Mouse (Mus musculus) cortical plate, adult 2 months (tissue): ENCODE measurements around the gene Col23a1. TPM values are rescaled to one million over a fixed set of nuclear protein-coding genes. Genes with fewer than 3 reads are reported as not detected.

ENCODE experiments used
- polyA plus RNA-seq: library from polyadenylated mRNA; depleted of rRNA; stranded (reverse); fragments of >200 nt; gene quantifications from 2 replicates; pipeline ENCODE4 v1.2.3, GENCODE M21; 2012; rRNA removed

The Col23a1 gene
- polyA plus RNA-seq, 1 experiment: 7.3 TPM

Other genes starting within 250 kb of the Col23a1 start
- gene Olfr1375, start 241.8 kb upstream of the Col23a1 start, polyA plus RNA-seq: not detected in 2 replicates
- gene Zfp354a, start 230.7 kb upstream of the Col23a1 start, polyA plus RNA-seq: 10.0 and 10.2 TPM in 2 replicates
- not detected in 2 replicates for gene Gm12569, start 69.4 kb upstream of the Col23a1 start, polyA plus RNA-seq
- gene Clk4, start 28.2 kb upstream of the Col23a1 start, polyA plus RNA-seq: 190 and 194 TPM in 2 replicates
- gene BC049762, start 26.9 kb upstream of the Col23a1 start, polyA plus RNA-seq: 0.13 TPM in 1 of 2 replicates, not detected in the other